In the genomic region with DNA sequence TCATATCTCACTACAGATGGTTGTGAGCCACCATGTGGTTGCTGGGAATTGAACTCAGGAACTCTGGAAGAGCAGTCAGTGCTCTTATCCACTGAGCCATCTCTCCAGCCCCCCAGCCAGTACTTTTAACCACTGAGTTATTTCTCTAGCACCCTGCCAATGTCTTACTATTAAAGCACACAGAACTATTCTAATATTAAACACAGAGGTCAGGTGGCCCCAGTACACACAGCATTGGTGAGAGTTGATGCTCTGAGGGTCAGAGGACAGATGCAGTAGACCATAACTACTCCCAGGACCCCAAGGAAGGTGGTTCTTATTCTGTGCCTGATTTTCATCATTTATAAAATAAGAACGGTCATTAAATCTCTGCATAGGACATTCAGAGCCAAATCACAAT, we compare ENCODE assay signal across 24 mouse cellular contexts.
"Had no signal": no experiment of that assay in that cellular context is flagged by ENCODE, and none has a peak within 500 bp of the region (broad histone marks: within the 10 kb centered on the region; RNA-seq: fewer than 3 reads in every experiment).

No protein-coding gene starts in this region.

- H3K36me3 ChIP-seq: heart, embryonic 10.5 days; heart, embryonic 12.5 days; heart, embryonic 13.5 days; heart, embryonic 15.5 days; hindbrain, embryonic 10.5 days; hindbrain, embryonic 12.5 days; hindbrain, embryonic 13.5 days; hindbrain, embryonic 15.5 days; intestine, embryonic 15.5 days; kidney, embryonic 15.5 days had no signal

- H3K4me1 ChIP-seq: hindbrain, embryonic 10.5 days; hindbrain, embryonic 15.5 days; kidney, embryonic 15.5 days had no signal

- H3K27me3 ChIP-seq: heart, embryonic 12.5 days; heart, embryonic 13.5 days; heart, embryonic 15.5 days; hindbrain, embryonic 12.5 days; hindbrain, embryonic 13.5 days; hindbrain, embryonic 15.5 days; intestine, embryonic 15.5 days; kidney, embryonic 15.5 days had no signal

- H3K9ac ChIP-seq: heart, embryonic 12.5 days; heart, embryonic 15.5 days; hindbrain, embryonic 12.5 days; hindbrain, embryonic 13.5 days; hindbrain, embryonic 14.5 days; hindbrain, embryonic 15.5 days; intestine, embryonic 15.5 days; kidney, embryonic 15.5 days had no signal

- H3K27ac ChIP-seq: hindbrain, embryonic 10.5 days; hindbrain, embryonic 12.5 days; hindbrain, embryonic 13.5 days; hindbrain, embryonic 14.5 days; hindbrain, embryonic 15.5 days; hindbrain, postnatal 0 days; intestine, embryonic 15.5 days; kidney, embryonic 15.5 days; layer of hippocampus, adult 2 months; left cerebral cortex, adult 2 months had no signal

- H3K4me3 ChIP-seq: heart, adult 2 months; heart, embryonic 10.5 days; heart, embryonic 12.5 days; heart, embryonic 13.5 days; heart, embryonic 15.5 days; hindbrain, embryonic 10.5 days; hindbrain, embryonic 12.5 days; hindbrain, embryonic 13.5 days; hindbrain, embryonic 15.5 days; intestine, embryonic 15.5 days; kidney, embryonic 15.5 days; layer of hippocampus, adult 2 months; left cerebral cortex, adult 2 months had no signal

- DNase-seq: heart, adult 2 months; heart, postnatal 10 days; heart, postnatal 14 days; heart, postnatal 36 days; heart, postnatal 4 days; kidney, adult 11 months; kidney, postnatal 10 days; kidney, postnatal 4 days; layer of hippocampus, adult 9-11 months; layer of hippocampus, postnatal 36 days had no signal
